ENCODE assay signal across 8 mouse cellular contexts in the genomic region with DNA sequence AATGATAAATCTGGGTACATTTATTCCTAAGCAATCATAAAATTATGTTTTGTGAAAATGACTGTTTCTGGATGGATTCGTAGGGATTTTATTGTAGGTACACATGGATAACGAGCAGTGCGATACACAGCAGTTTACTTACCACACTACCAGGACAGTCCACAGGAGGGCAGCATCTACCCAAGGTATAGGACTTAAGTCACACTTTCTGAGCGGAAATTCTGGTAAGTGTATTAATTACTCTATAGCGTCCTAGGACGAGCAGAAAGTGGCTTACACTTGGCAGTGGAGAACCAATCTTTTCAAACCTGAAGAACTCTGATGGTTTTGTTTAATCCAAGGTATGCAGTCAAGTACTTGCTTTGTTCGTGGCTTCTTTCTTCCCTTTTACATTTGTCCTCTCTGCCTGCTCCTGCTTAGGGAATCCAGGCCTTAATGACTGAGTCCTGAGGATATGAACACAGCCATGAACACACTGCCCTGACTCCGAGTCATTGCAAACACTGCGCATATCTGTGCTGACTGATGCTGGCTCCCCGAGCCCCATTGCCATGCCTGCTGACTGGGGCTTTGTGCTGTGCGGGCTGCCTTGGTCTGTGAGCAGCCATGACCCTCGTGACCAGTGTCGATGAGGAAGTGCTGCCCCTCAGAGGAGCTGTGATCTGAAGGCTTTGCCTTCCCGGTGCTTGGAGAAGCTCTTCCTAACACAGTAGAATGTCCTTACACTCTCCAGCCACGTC.
DNase-seq lines count a peak whose midpoint lies in the region; ATAC-seq lines count a peak whose summit lies in the region.

No protein-coding gene starts in this region.

- no peaks in the 10 kb centered on the region; the same call in 1 of the 2 replicates for H3K27me3 ChIP-seq in hindbrain, embryonic 11.5 days (ENCODE audit: control insufficient read depth, insufficient read depth, low read length)
- no peaks in the 10 kb centered on the region for H3K27me3 ChIP-seq in lung, embryonic 16.5 days (ENCODE audit: control insufficient read depth, insufficient read depth, low read depth, low read length)

- peak overlapping the region; percentile 32 for H3K4me2 ChIP-seq in hindbrain, embryonic 11.5 days (replicated peaks; ENCODE audit: low read depth, low read length)
- H3K4me2 ChIP-seq in lung, embryonic 16.5 days (ENCODE audit: low read depth, low read length): peak overlapping the region; percentile 53

- peak; percentile 78 for DNase-seq in NIH3T3 (ENCODE audit: low read depth)
- peak; percentile 95 to 96 for DNase-seq in cerebellum, postnatal 10 days
- peak; percentile 76 to 96 for DNase-seq in frontal cortex, adult 2 months (ENCODE audit: extremely low spot score in 1 of 2, low spot score in 1 of 2)
- peak; percentile 95 for DNase-seq in hindbrain, embryonic 11.5 days (ENCODE audit: low spot score)
- peak; percentile 77 for DNase-seq in layer of hippocampus, adult 9-11 months
- DNase-seq in ovary, postnatal 10 days (ENCODE audit: low spot score): peak; percentile 72
- DNase-seq in thymus, postnatal 0 days (ENCODE audit: low spot score): peak; percentile 84

- no peaks in the 10 kb centered on the region for H3K9me3 ChIP-seq in hindbrain, embryonic 11.5 days (ENCODE audit: control insufficient read depth, low read length)
- H3K9me3 ChIP-seq in lung, embryonic 16.5 days (ENCODE audit: control insufficient read depth, low read length): no peaks in the 10 kb centered on the region

- H3K4me1 ChIP-seq in hindbrain, embryonic 11.5 days (replicated peaks; ENCODE audit: control insufficient read depth, insufficient read depth, low read length): peaks cover 2% of the 10 kb centered on the region; the same call in 1 of the 2 replicates
- peaks cover 5% of the 10 kb centered on the region; the same call in 1 of the 2 replicates for H3K4me1 ChIP-seq in lung, embryonic 16.5 days (replicated peaks; ENCODE audit: control insufficient read depth, insufficient read depth, low read length)

- H3K9ac ChIP-seq in hindbrain, embryonic 11.5 days (ENCODE audit: low read depth, low read length): peak overlapping the region; percentile 52
- H3K9ac ChIP-seq in lung, embryonic 16.5 days (ENCODE audit: low read length): peak overlapping the region; percentile 54

- peak; percentile 86 for ATAC-seq in hindbrain, embryonic 11.5 days (ENCODE audit: low FRiP score)
- peak; percentile 90 for ATAC-seq in lung, embryonic 16.5 days (ENCODE audit: low read depth)

- 24% methylated on average over 15 of the region's 15 CpGs for WGBS in hindbrain, embryonic 11.5 days
- 11% methylated on average over 15 of the region's 15 CpGs for WGBS in lung, embryonic 16.5 days

- H3K27ac ChIP-seq in hindbrain, embryonic 11.5 days (ENCODE audit: low read depth, low read length): peak overlapping the region; percentile 77; the same call in 1 of the 2 replicates
- H3K27ac ChIP-seq in lung, embryonic 16.5 days (ENCODE audit: low read length): peak overlapping the region; percentile 71

- H3K36me3 ChIP-seq in hindbrain, embryonic 11.5 days (ENCODE audit: control insufficient read depth, insufficient read depth, low read length): no peaks in the 10 kb centered on the region
- no peaks in the 10 kb centered on the region for H3K36me3 ChIP-seq in lung, embryonic 16.5 days (ENCODE audit: control insufficient read depth, insufficient read depth, low read length)

- no peak overlapping the region for H3K4me3 ChIP-seq in hindbrain, embryonic 11.5 days (ENCODE audit: low read depth, low read length)
- peak overlapping the region; percentile 26 for H3K4me3 ChIP-seq in lung, embryonic 16.5 days (ENCODE audit: low read length)
